Mouse (Mus musculus) v-Abl transformed pro-B cells (cell line): ENCODE data around the gene Gm18596.
"Not testable (repeated sequence)": the region's sequence is repeated elsewhere in the genome, so short reads cannot be mapped to it uniquely, and the experiment has no call there.

Experiments used
- in situ Hi-C, 2 experiments: fragments of 400-800 bp; cut with MboI; formaldehyde crosslinking; loops; one replicate each; pipeline ENCODE4 v1.15.1; 2025; ENCODE audit not compliant: unreplicated experiment in 2 of 2

Gm18596 gene

DNA sequence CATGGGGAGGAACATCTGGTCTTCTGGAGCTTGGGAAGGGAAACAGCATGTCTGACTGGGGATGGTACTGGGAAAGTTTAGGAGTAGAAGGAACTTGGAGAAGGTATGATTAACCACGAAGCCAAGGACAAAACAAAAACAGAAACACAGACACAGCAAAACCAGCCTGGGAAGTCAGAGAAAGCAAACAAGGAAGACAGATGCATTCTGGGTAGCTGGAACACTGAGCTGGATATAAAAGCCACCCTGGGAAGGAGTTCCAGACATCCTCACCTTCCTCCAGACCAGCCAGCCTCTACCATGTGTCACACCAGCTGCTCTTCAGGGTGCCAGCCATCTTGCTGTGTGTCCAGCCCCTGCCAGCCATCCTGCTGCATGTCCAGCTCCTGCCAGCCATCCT, 26.9 kb downstream of the Gm18596 start, which contains the start of gene Gm10142:
Gene Gm10142, plus strand, starts transcription at position 301 of the 400 bp plus-strand sequence.
- in situ Hi-C loops: no loop called here

GRCm38 (mm10) chr10:77713734-77714133, 28.7 kb downstream of the Gm18596 start:
- in situ Hi-C loops: no loop called here

DNA sequence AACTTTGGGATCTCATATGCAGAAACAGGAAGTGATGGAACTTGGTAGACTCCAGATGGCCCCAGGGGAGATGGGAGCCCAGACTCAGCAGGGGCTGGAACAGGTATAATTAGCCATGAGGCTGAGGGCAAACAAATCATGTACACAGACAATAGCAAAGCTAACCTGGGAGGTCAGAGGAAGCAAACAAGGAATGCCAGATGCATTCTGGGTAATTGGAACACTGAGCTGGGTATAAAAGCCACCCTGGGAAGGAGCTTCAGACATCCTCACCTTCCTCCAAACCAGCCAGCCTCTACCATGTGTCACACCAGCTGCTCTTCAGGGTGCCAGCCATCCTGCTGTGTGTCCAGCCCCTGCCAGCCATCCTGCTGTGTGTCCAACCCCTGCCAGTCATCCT, 31.3 kb downstream of the Gm18596 start, which contains the start of gene Gm10024:
Gene Gm10024, plus strand, starts transcription at position 301 of the 400 bp plus-strand sequence.
- in situ Hi-C loops: not testable (repeated sequence)

DNA sequence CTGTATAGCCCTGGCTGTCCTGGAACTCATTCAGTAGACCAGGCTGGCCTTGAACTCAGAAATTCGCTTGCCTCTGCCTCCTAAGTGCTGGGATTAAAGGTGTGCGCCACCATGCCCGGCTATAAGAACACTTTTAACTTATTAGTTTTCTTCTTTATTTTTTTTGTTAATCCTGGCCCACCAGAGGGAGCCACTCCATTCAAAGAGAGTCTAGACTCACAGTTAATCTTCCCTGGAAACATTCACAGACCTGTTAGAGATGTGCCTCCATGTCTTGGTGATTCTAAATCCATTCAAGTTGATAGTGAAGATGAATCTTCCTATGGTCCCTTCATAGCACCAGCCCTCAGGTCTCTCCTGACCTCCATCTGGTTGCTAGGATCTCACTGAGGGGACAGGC, 32.6 kb downstream of the Gm18596 start:
- in situ Hi-C loops: no loop called here

DNA sequence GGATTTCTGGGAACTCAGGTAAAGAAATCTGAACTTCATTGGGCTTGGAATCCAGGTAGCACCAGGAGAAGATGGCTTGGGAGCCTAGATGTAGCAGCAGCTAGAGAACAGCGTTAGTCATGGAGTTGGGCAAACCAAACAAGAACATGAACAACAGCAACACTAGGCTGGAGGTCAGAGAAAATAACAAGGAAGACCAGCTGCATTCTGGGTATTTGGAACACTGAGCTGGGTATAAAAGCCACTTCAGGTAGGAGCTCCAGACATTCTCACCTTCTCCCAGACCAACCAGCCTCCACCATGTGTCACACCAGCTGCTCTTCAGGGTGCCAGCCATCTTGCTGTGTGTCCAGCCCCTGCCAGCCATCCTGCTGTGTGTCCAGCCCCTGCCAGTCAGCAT, 36.1 kb downstream of the Gm18596 start, which contains the start of gene Gm10272:
Gene Gm10272, plus strand, starts transcription at position 301 of the 400 bp plus-strand sequence.
- in situ Hi-C loops: no loop called here

- in situ Hi-C loops: no loop called here
Measured at GRCm38 (mm10) chr10:77697133-77697532, 45.3 kb downstream of the Gm18596 start, which contains the start of gene Gm9508. TSS of gene Gm9508 (minus strand) at chr10:77697233.
